Mouse (Mus musculus) heart, postnatal 4 days (tissue): ENCODE data around the gene Sucnr1. TPM values are rescaled to one million over a fixed set of nuclear protein-coding genes. Genes with fewer than 3 reads are reported as not detected.
"Not testable (repeated sequence)": the region's sequence is repeated elsewhere in the genome, so short reads cannot be mapped to it uniquely, and the experiment has no call there.

Source experiments
- DNase-seq: peaks from one replicate; pipeline ENCODE4 v3.0.0; 2021
- total RNA-seq, 2 experiments: library from RNA; stranded (reverse); gene quantifications; 2 replicates each; pipeline ENCODE4 v1.2.3; 2021

Sucnr1 gene
- total RNA-seq: not detected

DNA sequence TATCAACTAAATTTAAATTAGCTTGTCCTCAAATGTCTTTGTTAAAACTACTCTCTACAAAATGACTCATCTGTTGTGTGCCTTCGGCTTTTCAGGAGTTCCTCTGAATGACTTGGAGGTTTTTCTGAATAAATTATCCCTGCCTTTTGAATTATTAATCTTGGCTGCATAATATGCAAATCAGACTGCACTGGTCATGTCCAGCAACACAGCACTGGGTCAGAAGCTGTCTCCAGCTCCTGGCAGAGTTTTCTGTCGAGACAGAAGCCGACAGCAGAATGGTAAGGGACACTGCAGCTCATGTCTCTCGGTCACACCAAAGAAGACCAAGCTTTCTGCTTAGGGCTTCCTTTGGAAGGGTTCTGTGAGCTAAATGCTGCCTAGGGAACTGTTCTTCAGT, at the start of gene Sucnr1:
Sucnr1 (plus strand) TSS at position 222 of the 400 bp plus-strand sequence.
- peak; percentile 13 for DNase-seq

DNA sequence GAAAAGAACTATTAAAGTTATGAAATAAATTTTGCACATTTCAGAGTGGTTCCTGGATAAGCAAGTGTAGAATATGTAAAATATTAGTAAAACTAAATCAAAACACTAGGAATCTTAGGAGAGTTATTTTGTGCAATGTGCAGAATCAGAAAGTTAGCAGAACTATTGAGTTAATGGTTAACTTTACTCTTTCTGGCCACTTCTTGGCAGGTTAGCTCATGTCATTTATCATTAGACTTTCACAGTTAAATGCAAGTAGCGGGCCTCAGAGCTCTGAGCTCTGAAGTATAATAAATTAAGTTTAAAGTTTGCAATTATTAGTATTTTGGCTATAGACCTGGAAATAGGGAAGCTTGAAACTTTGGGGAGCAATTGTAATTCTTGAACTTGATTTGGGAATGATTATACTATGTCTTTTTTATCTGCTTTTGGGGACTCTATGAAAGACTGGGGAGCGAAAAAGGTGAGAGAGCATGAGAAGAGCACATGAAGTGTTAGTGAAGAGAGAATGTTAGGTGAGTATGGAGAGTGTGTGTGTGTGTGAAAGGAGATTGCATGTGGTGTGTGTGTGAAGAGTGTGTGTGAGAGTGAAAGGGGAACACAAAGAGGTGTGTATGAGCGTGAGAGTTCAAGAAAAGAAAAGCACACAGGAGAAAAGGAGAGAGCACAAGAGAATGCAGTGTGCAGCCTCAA, 35.3 kb upstream of the Sucnr1 start:
- DNase-seq: no peak

DNA sequence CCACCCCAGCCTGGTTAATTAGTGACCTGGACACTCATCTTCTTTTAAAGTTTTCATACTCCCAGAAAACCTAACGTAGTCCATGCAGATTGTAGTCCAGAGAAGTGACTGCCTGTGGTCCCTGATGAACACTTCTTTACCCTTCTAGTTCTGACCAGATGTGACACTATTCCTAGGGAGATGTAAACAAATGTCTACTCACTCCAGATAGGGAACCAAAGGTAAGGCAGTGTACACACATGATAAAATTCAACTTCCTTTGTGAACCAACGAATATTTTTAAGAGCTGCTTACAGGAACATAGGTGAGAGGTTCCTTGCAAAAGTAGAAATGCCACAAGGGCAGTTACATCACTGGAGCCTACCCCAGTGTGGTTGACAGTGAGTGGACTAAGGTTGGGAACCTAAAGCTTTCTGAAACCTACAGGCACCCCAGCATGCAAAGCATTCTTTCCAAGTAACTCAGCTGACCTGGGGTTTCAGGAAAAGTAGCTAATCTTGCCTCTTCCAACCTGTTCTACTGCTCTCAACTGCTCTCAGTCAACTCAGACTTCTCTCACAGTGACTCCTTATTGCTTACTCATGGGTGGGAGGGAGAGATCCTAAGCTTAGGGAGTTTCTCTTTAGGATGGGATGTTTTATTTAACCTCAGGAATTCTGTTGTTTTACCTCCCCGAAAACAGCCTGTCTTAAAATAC, 28.3 kb upstream of the Sucnr1 start:
- DNase-seq: no peak

DNA sequence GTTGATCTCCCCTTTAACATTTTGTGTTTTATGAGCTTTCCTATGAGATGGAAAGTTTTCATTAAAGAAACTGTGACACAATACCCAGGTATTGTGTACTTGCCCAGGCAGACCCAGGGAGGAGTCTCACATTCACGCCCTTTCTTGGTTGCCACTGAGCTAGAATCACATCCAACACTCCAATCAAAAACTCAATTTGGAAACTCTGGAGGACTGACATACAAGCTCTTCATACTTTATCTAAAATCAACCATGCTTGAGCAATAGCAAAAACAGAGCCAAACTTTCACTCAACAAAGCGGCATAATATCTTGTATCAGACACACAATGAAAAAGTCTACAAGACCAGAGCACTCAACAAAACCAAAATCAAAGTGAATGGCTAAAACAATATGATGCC, 27.7 kb upstream of the Sucnr1 start:
- no peak for DNase-seq

DNA sequence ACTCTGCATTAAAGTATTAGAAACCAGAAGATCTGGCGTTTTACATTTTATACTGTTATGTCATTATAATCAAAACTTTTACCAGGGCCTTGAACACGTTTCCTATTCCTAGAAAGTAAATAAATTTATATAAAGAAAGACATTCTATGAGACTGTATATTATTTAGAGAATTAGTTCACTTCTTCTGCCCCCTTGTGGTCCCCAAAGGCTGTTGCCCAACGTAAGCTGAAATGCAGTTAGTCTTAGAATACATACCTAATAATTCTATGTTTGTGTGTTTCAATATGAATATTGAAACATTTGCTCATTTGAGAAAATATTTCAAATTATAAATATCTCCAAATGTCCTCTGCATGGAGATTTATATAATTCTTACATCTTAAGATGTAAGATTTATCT, 25.2 kb upstream of the Sucnr1 start:
- DNase-seq: no peak

DNA sequence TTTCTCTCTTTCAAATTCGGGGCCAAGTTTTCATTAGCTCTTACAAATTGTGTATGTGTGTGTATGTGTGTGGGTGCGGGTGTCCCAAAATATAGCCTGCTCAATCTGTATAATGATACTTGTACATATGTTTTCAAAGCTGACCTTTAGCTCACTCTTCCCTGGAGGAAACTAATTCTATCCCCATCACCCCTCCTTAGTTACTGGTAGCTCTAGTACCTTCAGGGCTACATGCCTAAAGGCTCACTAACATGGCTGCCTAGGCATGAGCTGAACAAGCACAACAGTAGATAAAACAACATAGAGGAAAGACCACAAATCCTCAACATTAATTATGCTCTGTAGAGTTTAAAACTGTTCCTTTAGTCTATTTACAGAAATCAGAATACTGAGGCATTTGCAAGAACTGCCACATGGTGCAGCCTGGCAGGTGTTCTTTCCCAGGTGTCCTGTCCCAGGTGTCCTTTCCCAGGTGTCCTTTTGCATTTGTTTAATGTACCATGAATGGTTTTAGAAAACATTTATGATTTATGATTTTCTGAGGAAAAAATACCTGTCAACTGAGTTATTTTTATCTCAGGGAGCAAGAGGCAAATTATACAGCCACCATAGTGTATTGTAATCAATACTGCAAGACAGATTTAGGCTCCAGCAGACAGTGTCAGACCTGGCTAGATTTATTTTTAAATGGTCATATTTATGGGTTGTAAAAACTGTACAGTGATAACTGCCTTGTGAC, 24.4 kb upstream of the Sucnr1 start:
- no peak for DNase-seq

DNA sequence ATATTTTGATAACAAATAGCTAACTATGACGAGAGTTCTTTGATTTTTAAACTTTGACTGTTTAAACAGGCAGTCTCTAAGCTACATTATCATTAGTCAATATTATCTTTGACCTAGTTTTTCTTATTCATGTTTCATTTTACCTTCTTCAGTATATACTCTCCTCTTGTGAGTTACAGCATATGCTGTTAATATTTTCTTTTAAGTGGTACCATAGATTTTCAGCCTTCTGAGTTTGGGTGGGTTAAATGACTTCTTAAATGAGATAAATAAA, 23.9 kb upstream of the Sucnr1 start:
- DNase-seq: no peak

DNA sequence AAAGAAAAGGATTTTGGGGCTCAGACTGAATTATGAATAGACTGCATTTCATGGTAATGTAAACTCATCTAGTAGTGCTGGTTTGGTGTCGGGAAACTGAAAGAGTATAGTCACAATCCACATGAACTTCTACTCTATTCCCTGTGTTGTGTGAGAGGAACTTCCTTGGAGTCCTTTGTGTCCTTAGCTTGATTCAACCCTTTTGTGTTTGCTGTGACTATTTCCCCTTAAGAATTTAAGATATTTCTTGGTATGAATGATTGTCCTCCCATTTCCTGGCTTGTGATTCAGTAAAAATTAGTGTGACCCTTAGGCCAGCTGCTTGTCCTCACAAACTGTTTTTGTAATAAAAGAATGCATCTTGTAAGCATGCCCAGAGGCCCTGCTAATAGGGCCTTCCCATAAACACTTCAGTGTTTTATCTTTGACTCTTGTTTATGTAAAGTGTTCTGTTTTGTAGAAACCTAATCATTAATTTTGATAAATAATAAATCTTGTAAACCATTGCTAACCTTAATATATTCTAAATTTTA, 2.7 kb upstream of the Sucnr1 start:
- DNase-seq: no peak

DNA sequence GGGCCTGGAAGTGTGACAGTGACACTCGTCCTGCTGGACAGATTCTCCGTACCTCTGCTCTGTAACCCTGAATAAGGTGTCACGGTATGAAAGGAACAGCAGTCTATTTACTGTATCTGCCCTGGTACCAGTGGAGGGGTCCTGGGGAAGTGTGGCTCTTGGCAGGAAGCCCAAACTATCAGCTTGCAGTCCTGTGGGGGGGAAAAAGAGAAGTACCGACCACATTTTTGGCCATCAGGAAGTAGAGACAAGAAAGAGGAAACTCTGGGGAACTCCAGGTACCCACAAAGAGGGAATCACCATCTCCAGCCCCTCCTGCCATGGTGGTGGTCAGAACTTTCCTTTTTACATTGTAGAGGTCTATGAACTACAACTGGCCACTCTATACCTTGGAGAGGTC, 1.1 kb upstream of the Sucnr1 start:
- peak; percentile 8 for DNase-seq

DNA sequence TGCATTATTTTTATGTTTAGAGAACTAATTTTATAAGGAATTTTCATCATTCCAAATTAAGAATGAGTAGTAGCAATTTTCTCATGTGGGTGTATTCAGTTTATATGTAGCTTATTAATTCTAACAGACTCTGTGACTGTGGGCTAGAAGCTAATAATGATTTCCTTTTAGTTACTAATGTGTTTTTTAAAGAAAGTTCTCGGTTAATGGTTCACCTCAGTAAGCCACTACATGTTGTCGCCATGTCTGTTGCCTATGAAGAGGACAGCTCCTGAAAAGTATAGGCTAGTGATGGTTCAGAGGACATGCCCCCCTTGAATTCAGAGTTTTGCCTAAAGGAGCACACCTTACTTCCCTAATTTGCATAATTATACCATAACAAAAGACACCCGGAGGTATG, 1.1 kb downstream of the Sucnr1 start:
- no peak for DNase-seq

DNA sequence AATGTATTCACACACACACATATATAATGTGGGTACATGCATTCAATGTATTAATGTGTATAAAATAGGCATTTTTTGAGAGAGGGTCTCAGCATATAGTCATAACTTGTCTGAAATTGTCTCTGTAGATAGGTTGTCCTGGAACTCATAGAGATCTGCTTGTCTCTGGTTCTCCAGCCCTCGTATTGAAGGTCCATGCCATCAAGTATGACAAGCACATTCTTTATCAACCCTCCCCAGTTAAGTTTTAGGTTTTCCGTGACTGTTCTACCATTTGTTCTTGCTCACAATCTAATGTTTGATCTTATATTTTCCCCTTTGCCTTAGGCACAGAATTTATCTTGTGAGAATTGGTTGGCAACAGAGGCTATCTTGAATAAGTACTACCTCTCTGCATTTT, 4.1 kb downstream of the Sucnr1 start:
- no peak for DNase-seq

DNA sequence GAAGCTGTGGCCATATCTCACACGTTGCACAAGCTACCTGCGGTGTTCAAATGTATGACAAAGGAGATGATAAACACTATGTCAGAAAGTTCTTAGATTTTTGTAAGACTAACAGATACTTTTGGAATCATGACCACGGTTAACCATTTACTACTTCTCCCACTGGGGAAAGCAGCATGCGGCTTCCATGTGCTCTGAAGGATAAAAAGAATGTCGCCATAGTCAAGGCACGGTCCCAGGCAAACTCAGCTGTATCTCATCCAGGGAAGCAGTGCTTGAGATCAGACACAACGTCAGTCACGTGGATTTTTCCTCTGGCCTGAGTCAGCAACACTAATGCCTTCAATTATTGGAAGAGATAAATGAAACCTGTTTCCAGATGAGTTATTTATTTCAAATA, 9.7 kb downstream of the Sucnr1 start:
- DNase-seq: no peak

DNA sequence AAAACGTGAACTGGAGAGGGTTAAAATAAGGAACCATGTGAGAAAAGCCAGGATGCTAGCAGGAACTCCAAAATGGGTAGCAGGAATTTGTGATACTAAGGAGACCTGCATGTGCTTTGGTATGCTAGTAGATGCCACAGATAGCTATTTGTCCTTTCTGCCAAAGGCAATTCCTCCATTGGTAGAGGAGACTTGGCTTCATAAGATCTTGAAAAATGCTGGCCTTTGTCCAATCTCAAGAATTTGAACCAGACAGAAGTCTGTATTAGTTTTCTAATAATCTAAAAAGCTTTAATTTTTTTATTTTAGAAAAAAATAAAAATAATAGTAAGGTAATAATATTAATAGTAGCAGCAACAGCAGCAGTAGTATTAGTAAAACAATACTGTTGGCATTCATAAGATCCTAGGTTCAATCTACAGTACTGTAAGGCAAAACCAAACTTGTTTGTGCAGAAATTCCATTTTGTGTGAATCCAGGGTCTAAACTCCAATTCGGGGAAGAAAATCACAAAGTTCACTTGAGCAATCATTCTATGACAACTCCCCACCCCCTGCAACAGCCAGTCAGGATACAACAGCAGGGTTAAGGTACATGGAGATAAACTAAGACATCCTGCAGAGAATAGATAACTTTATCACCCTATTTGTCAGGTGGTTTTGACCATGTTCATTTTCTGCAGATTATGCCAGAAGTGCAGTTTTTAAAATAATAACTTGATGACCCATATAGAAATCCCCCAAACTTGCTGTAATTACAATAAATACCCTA, 12.9 kb downstream of the Sucnr1 start:
- DNase-seq: no peak

DNA sequence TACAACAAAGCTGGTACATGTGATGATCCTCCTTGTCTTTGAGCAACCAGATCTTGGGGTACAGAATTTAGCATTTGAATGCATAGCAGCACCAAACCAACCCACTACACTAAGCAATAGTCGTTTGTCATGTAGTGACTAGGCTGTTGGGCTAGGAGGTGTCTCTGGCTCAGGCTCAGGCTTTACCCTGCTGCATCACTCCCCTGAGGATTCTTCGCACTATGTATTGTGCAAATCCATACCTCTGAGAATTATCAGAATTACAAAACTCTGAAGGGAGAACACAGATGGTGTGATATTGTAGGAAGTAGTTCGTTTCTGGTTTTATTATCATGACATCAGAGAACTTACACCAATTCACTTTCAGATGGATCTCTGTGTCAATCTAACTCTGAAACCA, 15.3 kb downstream of the Sucnr1 start:
- no peak for DNase-seq

DNA sequence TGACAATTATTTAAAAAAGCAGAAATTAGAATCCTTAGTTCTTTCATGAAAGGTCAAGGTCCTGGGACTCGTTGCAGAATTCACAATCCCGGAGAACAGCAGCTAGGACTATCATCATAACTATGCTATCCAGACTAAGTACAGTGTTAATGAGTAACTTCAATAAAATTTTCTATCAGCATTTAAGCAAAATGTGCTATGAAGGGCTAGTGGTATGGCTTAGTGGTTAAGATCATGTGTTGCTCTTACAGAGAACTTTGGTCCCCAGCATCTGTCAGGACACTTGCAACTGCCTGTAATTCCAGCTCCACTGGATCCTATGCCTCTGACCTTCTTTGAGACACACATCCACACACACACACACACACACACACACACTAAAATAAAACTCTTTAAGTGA, 15.8 kb downstream of the Sucnr1 start:
- no peak for DNase-seq

DNA sequence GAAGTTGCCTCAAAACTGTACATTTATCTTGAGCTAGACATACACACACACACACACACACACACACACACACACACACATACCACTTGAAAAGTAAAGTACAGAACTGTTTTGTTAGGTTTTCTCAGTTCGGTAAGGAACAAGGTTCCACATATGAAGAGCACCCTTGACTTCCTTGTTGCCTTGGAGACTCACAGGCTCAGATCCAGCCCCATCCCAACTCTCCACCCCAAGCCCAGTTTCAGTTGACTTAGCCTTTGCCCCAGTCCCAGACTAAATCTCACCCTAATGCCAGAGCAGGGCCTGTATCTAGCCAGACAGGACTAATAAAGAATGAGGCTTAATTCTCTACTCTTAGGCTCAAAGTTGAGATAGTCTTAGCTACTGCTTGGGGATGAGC, 16.9 kb downstream of the Sucnr1 start:
- no peak for DNase-seq

DNA sequence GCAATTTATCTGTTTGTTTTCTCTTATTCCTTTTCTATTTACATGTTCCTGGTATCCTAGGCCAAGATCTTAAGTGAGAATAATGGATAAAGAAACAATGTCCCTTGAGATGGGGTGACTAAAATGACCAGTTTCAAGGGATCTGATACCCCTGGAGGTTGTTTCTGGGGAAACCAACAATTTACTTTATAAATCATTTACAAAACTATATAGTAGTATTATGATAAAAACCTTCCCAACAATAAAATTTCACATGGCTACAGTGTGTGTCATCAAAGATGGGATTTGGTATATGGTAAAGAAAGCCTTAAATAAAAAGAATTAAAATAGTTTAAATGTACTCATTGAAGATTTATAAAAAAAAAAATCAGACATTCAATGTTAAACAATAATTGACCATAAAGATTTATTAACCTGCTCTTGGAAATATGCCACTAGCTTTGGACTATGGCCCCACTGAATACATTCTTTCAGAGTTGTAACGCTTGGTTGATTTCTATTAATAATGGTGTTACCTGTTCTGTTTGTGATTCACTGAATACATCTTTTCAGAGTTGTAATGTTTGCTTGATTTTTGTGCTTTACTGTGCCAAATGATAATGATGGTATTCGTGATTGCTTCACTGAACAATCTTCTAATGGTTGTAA, 22.9 kb downstream of the Sucnr1 start:
- no peak for DNase-seq

DNA sequence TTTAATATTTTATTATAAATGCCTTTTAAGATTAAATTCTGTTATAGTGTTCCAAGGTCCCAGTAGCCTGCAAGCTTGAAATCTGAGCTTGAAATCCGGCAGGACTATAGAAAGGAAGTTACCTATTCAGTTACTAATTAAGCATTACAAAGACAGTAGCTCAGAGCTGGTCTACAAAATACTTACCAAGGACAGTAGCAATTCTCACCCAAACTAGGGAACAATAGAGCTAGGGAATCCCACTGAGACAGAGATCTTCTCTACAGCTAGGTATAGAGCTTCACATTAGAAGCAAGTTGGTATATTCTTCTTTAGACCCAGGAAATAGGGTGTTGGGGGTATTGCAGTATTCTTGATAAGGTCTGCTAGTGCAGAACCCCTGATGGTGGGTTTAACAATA, 24.8 kb downstream of the Sucnr1 start:
- not testable (repeated sequence) for DNase-seq

DNA sequence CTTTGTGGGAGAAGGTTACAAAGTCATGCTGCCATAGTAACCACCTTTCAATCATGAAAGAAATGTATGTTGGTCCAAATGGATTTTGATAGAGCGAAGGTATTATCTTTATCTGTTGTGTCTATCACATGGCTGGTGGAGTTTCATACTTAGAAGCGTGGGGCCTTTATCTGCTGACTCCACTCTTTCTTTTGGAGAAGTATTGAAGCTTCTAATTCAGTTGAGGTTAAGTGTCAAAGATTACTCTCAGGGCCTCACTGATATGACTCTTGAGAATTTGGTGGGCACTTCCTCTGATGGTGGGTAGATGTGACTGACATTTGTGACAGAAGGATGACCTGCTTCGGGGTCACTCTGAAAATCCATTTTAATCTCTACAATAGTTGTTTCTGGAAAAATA, 26.1 kb downstream of the Sucnr1 start:
- no peak for DNase-seq

DNA sequence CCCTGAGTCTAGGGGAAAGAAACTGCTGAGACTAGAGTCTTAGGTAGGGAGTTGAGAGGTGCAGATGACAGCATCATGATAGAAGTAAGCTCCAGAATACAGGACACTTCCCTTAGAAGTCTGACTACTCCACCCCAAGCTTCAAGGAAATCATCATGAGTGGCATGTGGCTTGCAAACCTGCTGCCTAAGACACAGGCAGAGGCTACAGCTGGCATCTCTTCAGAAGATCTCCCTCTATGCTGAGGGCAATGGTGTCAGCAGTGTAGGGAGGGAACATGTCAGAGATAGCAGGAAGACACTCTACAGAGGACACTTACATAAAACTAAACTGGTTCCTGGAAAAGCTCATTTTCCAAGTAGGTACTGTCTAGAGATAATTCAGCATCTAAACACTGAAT, 27.1 kb downstream of the Sucnr1 start:
- DNase-seq: no peak

DNA sequence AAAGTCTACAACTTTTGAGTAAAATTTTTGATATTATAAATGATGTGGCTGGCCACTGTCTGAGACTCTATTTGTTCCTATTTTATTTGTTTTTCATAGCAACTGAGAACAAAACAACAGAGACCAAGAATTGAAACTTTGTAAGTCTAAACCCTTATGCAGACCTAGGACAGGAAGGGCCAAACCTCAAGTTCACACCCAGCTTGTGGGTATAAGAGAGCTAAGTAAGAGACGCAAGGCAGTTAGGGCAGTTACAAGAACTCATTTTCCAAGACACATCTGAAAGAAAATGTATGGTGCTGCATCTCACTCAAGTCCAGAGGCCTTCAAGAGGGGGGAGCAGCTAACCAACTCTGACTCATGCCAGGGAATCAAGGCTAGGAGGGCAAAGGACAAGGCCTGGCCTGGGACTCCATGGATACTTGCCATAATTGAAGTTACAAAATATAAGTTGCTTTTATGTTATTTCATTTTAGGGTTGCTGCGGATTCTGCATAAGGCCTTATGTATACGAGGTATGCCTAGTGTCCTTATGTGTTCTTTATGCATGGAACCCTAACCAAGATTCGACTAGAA, 29.6 kb downstream of the Sucnr1 start:
- DNase-seq: no peak
